Mouse (Mus musculus) midbrain, embryonic 14.5 days (tissue): ENCODE data around the gene Gm266. TPM values are rescaled to one million over a fixed set of nuclear protein-coding genes. Genes with fewer than 3 reads are reported as not detected.
A peak's percentile ranks its signal among the peaks of the same experiment; 100 is the strongest.

Source experiments
- ATAC-seq: fragments of 200-750 bp; cut with Nextera tagmentation; 2 replicates; pipeline ENCODE4 v1.8.0; 2017; ENCODE audit warnings: moderate number of reproducible peaks, moderate library complexity; ENCODE audit not compliant: low FRiP score, low TSS enrichment
- DNase-seq: peaks from one replicate; pipeline ENCODE4 v3.0.0-alpha.2; 2015
- H3K27ac ChIP-seq: fragments of 300-500 bp; sonication (generic); replicated peaks from 2 replicates; pipeline ENCODE4 v1.5.1; 2014; ENCODE audit warnings: mild to moderate bottlenecking, low read depth, low read length, moderate library complexity
- H3K27me3 ChIP-seq: fragments of 300-500 bp; sonication (generic); 2 replicates; pipeline ENCODE4 v1.6.1; 2014; ENCODE audit warnings: low read length, control low read depth, mixed read lengths; ENCODE audit not compliant: control insufficient read depth, insufficient read depth
- H3K36me3 ChIP-seq: fragments of 300-500 bp; sonication (generic); 2 replicates; pipeline ENCODE4 v1.6.1; 2014; ENCODE audit warnings: low read length, control low read depth; ENCODE audit not compliant: control insufficient read depth, insufficient read depth
- H3K4me1 ChIP-seq: fragments of 300-500 bp; sonication (generic); 2 replicates; pipeline ENCODE4 v1.6.1; 2014; ENCODE audit warnings: mild to moderate bottlenecking, antibody characterized with exemption, low read length, control low read depth; ENCODE audit not compliant: control insufficient read depth, insufficient read depth
- H3K4me2 ChIP-seq: fragments of 300-500 bp; sonication (generic); 2 replicates; pipeline ENCODE4 v1.6.1; 2014; ENCODE audit warnings: mild to moderate bottlenecking, low read length, moderate library complexity
- H3K4me3 ChIP-seq: fragments of 300-500 bp; sonication (generic); replicated peaks from 2 replicates; pipeline ENCODE4 v1.5.1; 2014; ENCODE audit warnings: low read depth, low read length
- H3K9ac ChIP-seq: fragments of 300-500 bp; sonication (generic); replicated peaks from 2 replicates; pipeline ENCODE4 v1.6.1; 2014; ENCODE audit warnings: mild to moderate bottlenecking, low read length, moderate library complexity
- H3K9me3 ChIP-seq: fragments of 300-500 bp; sonication (generic); 2 replicates; pipeline ENCODE4 v1.6.1; 2016; ENCODE audit warnings: low read length, control low read depth, mixed read lengths; ENCODE audit not compliant: control insufficient read depth
- WGBS: fragments of 180-500 bp; shearing (Covaris S2); extraction: QIAGEN DNeasy Blood & Tissue Kit; methylation state at CpG from one replicate; pipeline ENCODE4 v1.1.7; 2014; 5-methylcytosine and 5-hydroxymethylcytosine counted together
- polyA plus RNA-seq: library from polyadenylated mRNA; unstranded; fragments of >200 nt; fragmentation: Nextera tagmentation; extraction: Ambion mirVana; gene quantifications from 2 replicates; pipeline ENCODE4 v1.2.1, GENCODE M21; 2014

Gm266 gene
- polyA plus RNA-seq, 1 experiment from 2014 or later: 1.9 TPM

- no peak for ATAC-seq
- Histone ChIP-seq H3K4me1 (peaks cover 4% of the 10 kb centered on the region; the same call in 1 of the 2 replicates), H3K9ac (no peak overlapping the region), H3K4me2 (no peak overlapping the region), H3K27ac (no peak overlapping the region), H3K27me3 (peaks cover 80% of the 10 kb centered on the region), H3K4me3 (no peak overlapping the region), H3K36me3 (no peaks in the 10 kb centered on the region), H3K9me3 (no peaks in the 10 kb centered on the region)
- WGBS: 8% methylated on average over 9 of the region's 9 CpGs
- no peak for DNase-seq
Observed at GRCm38 (mm10) chr12:111447350-111447749, 38.3 kb downstream of the Gm266 start.

GRCm38 (mm10) chr12:111446745-111447144 lies 38.9 kb downstream of the Gm266 start:
- Histone ChIP-seq H3K9me3 (no peaks in the 10 kb centered on the region), H3K36me3 (no peaks in the 10 kb centered on the region), H3K4me2 (no peak overlapping the region), H3K4me3 (no peak overlapping the region), H3K4me1 (peaks cover 8% of the 10 kb centered on the region; the same call in 1 of the 2 replicates), H3K9ac (no peak overlapping the region), H3K27ac (no peak overlapping the region), H3K27me3 (peaks cover 86% of the 10 kb centered on the region)
- ATAC-seq (no peak), DNase-seq (no peak)
- WGBS: 22% methylated on average over 5 of the region's 5 CpGs

GRCm38 (mm10) chr12:111445890-111446613 lies 39.6 kb downstream of the Gm266 start:
- peaks cover 8% of the 10 kb centered on the region; the same call in 1 of the 2 replicates for H3K4me1 ChIP-seq
- ATAC-seq (no peak), DNase-seq (no peak)
- WGBS: 6% methylated on average over 27 of the region's 27 CpGs
- H3K9ac ChIP-seq: no peak overlapping the region
- peaks cover 92% of the 10 kb centered on the region for H3K27me3 ChIP-seq
- H3K27ac ChIP-seq: no peak overlapping the region
- no peaks in the 10 kb centered on the region for H3K9me3 ChIP-seq
- no peaks in the 10 kb centered on the region for H3K36me3 ChIP-seq
- H3K4me2 ChIP-seq: peak overlapping the region; percentile 42
- peak overlapping the region; percentile 22 for H3K4me3 ChIP-seq

- H3K4me3 ChIP-seq: peak overlapping the region; percentile 22
- H3K27ac ChIP-seq: no peak overlapping the region
- peak overlapping the region; percentile 42 for H3K4me2 ChIP-seq
- H3K9ac ChIP-seq: no peak overlapping the region
- H3K4me1 ChIP-seq: peaks cover 8% of the 10 kb centered on the region; the same call in 1 of the 2 replicates
- no peak for ATAC-seq
- WGBS: 2% methylated on average over 52 of the region's 52 CpGs
- no peaks in the 10 kb centered on the region for H3K36me3 ChIP-seq
- DNase-seq: no peak
- H3K27me3 ChIP-seq: peaks cover 91% of the 10 kb centered on the region
- H3K9me3 ChIP-seq: no peaks in the 10 kb centered on the region
Observed at GRCm38 (mm10) chr12:111445161-111445889, 40.3 kb downstream of the Gm266 start.

GRCm38 (mm10) chr12:111443921-111444831 lies 41.4 kb downstream of the Gm266 start:
- Histone ChIP-seq H3K4me2 (no peak overlapping the region), H3K4me1 (peaks cover 8% of the 10 kb centered on the region; the same call in 1 of the 2 replicates), H3K27ac (no peak overlapping the region), H3K9me3 (no peaks in the 10 kb centered on the region), H3K4me3 (no peak overlapping the region), H3K27me3 (peaks cover 80% of the 10 kb centered on the region), H3K36me3 (no peaks in the 10 kb centered on the region), H3K9ac (no peak overlapping the region)
- DNase-seq: no peak
- 27% methylated on average over 10 of the region's 10 CpGs for WGBS
- ATAC-seq: no peak

GRCm38 (mm10) chr12:111443011-111443870 lies 42.4 kb downstream of the Gm266 start:
- WGBS: 11% methylated on average over 15 of the region's 15 CpGs
- Histone ChIP-seq H3K27ac (no peak overlapping the region), H3K9ac (no peak overlapping the region), H3K36me3 (no peaks in the 10 kb centered on the region), H3K9me3 (no peaks in the 10 kb centered on the region), H3K4me3 (peak overlapping the region; percentile 29), H3K4me1 (peaks cover 8% of the 10 kb centered on the region; the same call in 1 of the 2 replicates), H3K27me3 (peaks cover 71% of the 10 kb centered on the region), H3K4me2 (peak overlapping the region; percentile 66)
- ATAC-seq (no peak), DNase-seq (no peak)

- no peaks in the 10 kb centered on the region for H3K36me3 ChIP-seq
- H3K27ac ChIP-seq: no peak within 1 kb of the TSS
- H3K4me1 ChIP-seq: peaks cover 8% of the 10 kb centered on the region; the same call in 1 of the 2 replicates
- ATAC-seq: peak; percentile 43; the same call in 1 of the 2 replicates
- DNase-seq: peak; percentile 65
- no peaks in the 10 kb centered on the region for H3K9me3 ChIP-seq
- H3K4me3 ChIP-seq: peak within 1 kb of the TSS; percentile 29
- under 1% methylated on average over 48 of the region's 48 CpGs for WGBS
- H3K27me3 ChIP-seq: peaks cover 63% of the 10 kb centered on the region
- peak within 1 kb of the TSS; percentile 66 for H3K4me2 ChIP-seq
- peak within 1 kb of the TSS; percentile 23; the same call in 1 of the 2 replicates for H3K9ac ChIP-seq
Observed at GRCm38 (mm10) chr12:111442309-111443010, 43.2 kb downstream of the Gm266 start, which contains the start of gene Tnfaip2. Gene Tnfaip2 (plus strand): TSS chr12:111442469.
